Mouse (Mus musculus) erythroblast, embryonic 14.5 days (primary cell): ENCODE measurements around the gene Josd2.

ENCODE experiments used
- GATA1 ChIP-seq: IDR thresholded peaks from 2 replicates; pipeline ENCODE4 v1.6.1; 2012; ENCODE audit warnings: low read length, inconsistent platforms, mixed read lengths
- TAL1 ChIP-seq: IDR thresholded peaks from 3 replicates; pipeline ENCODE4 v1.6.1; 2012; ENCODE audit warnings: low read length, inconsistent platforms, mixed read lengths

DNA sequence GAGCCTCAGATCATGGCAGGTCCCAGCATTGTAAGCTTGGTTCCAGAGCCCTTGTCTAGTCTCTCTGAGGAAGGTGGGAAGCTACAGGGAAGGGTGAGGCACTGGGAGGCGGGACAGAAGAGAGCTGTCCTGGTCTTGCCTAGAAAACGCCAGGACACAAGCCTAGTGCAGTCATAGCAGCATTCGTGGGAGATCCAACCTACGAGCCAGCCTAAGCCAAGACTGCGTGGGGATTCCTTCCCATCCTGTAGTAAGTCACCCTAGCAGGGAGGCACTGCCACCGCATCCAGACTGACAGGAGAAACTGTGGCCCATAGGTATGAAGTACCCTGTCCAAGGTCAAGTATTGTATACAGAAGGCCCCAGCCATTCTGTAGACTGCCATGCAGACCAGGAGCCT lies 35.2 kb upstream of the Josd2 start:
- no peak for TF ChIP-seq TAL1
- TF ChIP-seq GATA1 = no peak
